Mouse (Mus musculus) G1E (cell line): Measurements from ENCODE around the gene Mtap.

ENCODE experiments used
- CTCF ChIP-seq: IDR thresholded peaks from 2 replicates; pipeline ENCODE4 v1.5.1; 2012; ENCODE audit warnings: low read depth, low read length, inconsistent platforms, mixed read lengths
- GATA1 ChIP-seq: IDR thresholded peaks from 2 replicates; pipeline ENCODE4 v1.6.1; 2012; ENCODE audit warnings: borderline replicate concordance, low read length, inconsistent platforms, mixed read lengths
- POLR2AphosphoS5 ChIP-seq: IDR thresholded peaks from 2 replicates; pipeline ENCODE4 v1.6.1; 2012; ENCODE audit warnings: low read depth, low read length, inconsistent platforms; ENCODE audit not compliant: insufficient replicate concordance
- TAL1 ChIP-seq: conservative IDR thresholded peaks from 2 replicates; pipeline ENCODE4 v1.6.1; 2012; ENCODE audit warnings: low read depth, low read length, inconsistent platforms, mixed read lengths

DNA sequence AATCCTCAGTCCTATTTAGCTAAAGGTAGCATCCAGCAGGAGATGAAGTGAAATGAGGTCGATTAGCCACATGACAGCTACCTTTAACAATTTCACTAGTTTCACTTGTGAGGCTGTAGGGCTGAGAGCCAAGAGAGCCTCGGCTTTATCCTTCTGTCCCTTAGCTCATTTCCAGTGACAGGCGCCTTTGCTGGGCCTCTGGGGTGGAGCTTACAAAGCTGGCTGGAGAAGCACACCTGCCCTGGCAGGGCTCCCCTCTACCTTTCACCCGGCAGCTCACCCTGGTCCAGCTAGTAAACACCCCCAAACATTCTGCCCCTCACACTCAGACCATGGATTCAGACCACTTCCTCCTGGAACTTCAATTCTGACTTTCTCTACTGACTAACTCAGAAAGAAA is 24.1 kb upstream of the Mtap start:
- TF ChIP-seq CTCF (no peak), POLR2AphosphoS5 (no peak), TAL1 (no peak), GATA1 (no peak)
